Mouse (Mus musculus): ENCODE measurements around the gene Rgs21.

Gene Rgs21

GRCm38 (mm10) chr1:144567567-144567966, at the start of gene Rgs21:
TSS of gene Rgs21 (minus strand) at chr1:144567667.
- DNase-seq (ENCODE audit: low spot score in 2 of 2), result no peak

GRCm38 (mm10) chr1:144604071-144604470, 36.6 kb upstream of the Rgs21 start:
- no peak for DNase-seq (ENCODE audit: low spot score in 2 of 2)

GRCm38 (mm10) chr1:144602987-144603386, 35.5 kb upstream of the Rgs21 start:
- no peak for DNase-seq (ENCODE audit: low spot score in 2 of 2)

- DNase-seq (ENCODE audit: low spot score in 2 of 2), result no peak
Measured at GRCm38 (mm10) chr1:144579321-144579720, 11.9 kb upstream of the Rgs21 start.

- no peak for DNase-seq (ENCODE audit: low spot score in 2 of 2)
Measured at GRCm38 (mm10) chr1:144572972-144573371, 5.5 kb upstream of the Rgs21 start.

GRCm38 (mm10) chr1:144569905-144570304, 2.4 kb upstream of the Rgs21 start:
- DNase-seq (ENCODE audit: low spot score in 2 of 2), result no peak

- DNase-seq (ENCODE audit: low spot score in 2 of 2), result no peak
Measured at GRCm38 (mm10) chr1:144545142-144545541, 22.3 kb downstream of the Rgs21 start.

GRCm38 (mm10) chr1:144544497-144544961, 22.9 kb downstream of the Rgs21 start:
- no peak for DNase-seq (ENCODE audit: low spot score in 2 of 2)

GRCm38 (mm10) chr1:144531746-144532145, 35.7 kb downstream of the Rgs21 start:
- DNase-seq (ENCODE audit: low spot score in 2 of 2), result no peak

GRCm38 (mm10) chr1:144517878-144518426, 49.5 kb downstream of the Rgs21 start:
- no peak for DNase-seq (ENCODE audit: low spot score in 2 of 2)

GRCm38 (mm10) chr1:144502241-144502640, 65.2 kb downstream of the Rgs21 start:
- DNase-seq (ENCODE audit: low spot score in 2 of 2), result no peak

- DNase-seq (ENCODE audit: low spot score in 2 of 2), result no peak
Measured at GRCm38 (mm10) chr1:144500423-144500822, 67.0 kb downstream of the Rgs21 start.

- DNase-seq (ENCODE audit: low spot score in 2 of 2), result no peak
Measured at GRCm38 (mm10) chr1:144499719-144500118, 67.7 kb downstream of the Rgs21 start.

GRCm38 (mm10) chr1:144498725-144499124, 68.7 kb downstream of the Rgs21 start:
- no peak for DNase-seq (ENCODE audit: low spot score in 2 of 2)

- DNase-seq (ENCODE audit: low spot score in 2 of 2), result no peak
Measured at GRCm38 (mm10) chr1:144498051-144498450, 69.4 kb downstream of the Rgs21 start.

GRCm38 (mm10) chr1:144493336-144493735, 74.1 kb downstream of the Rgs21 start:
- no peak for DNase-seq (ENCODE audit: low spot score in 2 of 2)

- DNase-seq (ENCODE audit: low spot score in 2 of 2), result no peak
Measured at GRCm38 (mm10) chr1:144488223-144488835, 79.1 kb downstream of the Rgs21 start.

Measured in spleen, postnatal 36 days (tissue).